Mouse (Mus musculus) heart, adult 10 weeks (tissue): ENCODE measurements around the gene Aebp2. TPM values are rescaled to one million over a fixed set of nuclear protein-coding genes. Genes with fewer than 3 reads are reported as not detected.

Experiments used
- polyA plus RNA-seq: library from polyadenylated mRNA; stranded (reverse); fragments of 350-450 nt; fragmentation: Illumina TruSeq; extraction: RNeasy Lipid Tissue Mini Kit (QIAGEN cat#74804); gene quantifications from one replicate; pipeline ENCODE4 v1.2.3, GENCODE M21; 2014; ENCODE audit warnings: low read depth, low replicate concordance

Gene Aebp2
- 29.2 TPM for polyA plus RNA-seq

DNA sequence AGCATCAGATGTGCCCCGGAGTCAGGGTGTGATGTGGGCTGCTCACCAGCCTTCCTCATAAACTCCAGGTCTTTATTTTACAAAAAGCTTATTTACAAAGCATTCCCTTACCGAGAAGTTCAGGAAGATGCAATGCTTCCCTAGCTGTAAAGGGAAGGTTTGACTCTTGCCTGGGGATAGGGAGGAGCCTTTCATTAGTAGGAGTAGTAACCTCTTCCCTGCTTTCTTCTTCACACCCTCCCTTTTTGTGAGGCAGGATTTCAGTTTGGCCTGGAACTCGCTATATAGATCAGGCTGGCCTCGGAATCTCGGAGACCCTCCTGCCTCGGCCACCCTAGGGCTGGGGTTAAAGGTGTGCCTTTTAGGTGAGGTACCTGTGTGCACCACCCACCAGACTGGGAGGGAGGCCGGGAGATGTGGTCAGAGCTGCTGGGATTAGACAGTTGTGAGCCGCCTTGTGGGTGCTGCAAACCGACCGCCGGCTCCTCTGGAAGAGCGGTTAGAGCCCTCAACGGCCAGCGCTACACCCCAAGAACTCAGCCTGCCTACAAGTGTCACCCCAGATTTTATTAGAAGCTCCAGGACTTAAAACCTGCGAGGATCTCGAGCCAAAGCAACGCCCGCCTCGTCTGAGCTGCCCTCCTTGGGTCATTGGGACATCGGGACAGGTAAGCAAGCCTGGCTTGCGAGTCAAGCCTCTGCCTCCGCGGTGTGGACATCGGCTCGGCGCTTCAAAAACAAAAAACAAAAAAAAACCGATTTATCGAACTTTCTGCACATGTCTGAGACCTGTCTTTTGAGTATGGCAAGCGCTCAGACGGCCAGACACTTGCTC is at the start of gene Aebp2:
Aebp2 (plus strand) TSS at position 273 of the 835 bp plus-strand sequence.

Other genes starting within 250 kb of the Aebp2 start
- gene Plekha5, start 198.6 kb upstream of the Aebp2 start, polyA plus RNA-seq = 40.3 TPM
- not detected for gene Gm11077, start 106.6 kb downstream of the Aebp2 start, polyA plus RNA-seq